Mouse (Mus musculus): ENCODE results near the gene Myh14.
A peak's percentile ranks its signal among the peaks of the same experiment; 100 is the strongest.

- TF ChIP-seq CTCF (IDR thresholded peaks at IDR 0.05; ENCODE audit: low read depth) = peak; percentile 70
- no peak for TF ChIP-seq EP300 (IDR thresholded peaks at IDR 0.05; ENCODE audit: low read depth)
These were observed 28.8 kb downstream of the Myh14 start for GRCm38 (mm10) chr7:44641887-44642286.
